In genomic region chr5:67550257-67550656, GRCm38 (mm10) we compare ENCODE assay signal across 21 mouse cellular contexts. TPM values are rescaled to one million over a fixed set of nuclear protein-coding genes. Genes with fewer than 3 reads are reported as not detected.
A peak's percentile ranks its signal among the peaks of the same experiment; 100 is the strongest.
DNase-seq lines count a peak whose midpoint lies in the region; TF ChIP-seq lines count a peak whose summit lies in the region.
"Had no signal": no experiment of that assay in that cellular context is flagged by ENCODE, and none has a peak within 500 bp of the region (broad histone marks: within the 10 kb centered on the region; RNA-seq: fewer than 3 reads in every experiment).

No protein-coding gene starts in this region.

- TF ChIP-seq EP300 in MEL (IDR thresholded peaks at IDR 0.05; ENCODE audit: low read depth in 1 of 2, low read length in 2 of 2) = no peak

- no peak for DNase-seq in gastrocnemius, adult 2 months
- DNase-seq in gastrocnemius, postnatal 25 days = no peak
- no peak for DNase-seq in layer of hippocampus, adult 2 months (ENCODE audit: low spot score in 2 of 2)
- DNase-seq in layer of hippocampus, postnatal 10 days (ENCODE audit: low spot score in 2 of 2) = no peak
- no peak for DNase-seq in MEL (ENCODE audit: low read depth, low spot score)
- DNase-seq in c-Kit-positive CD71-positive TER-119-positive erythroid progenitor cells, embryonic 14.5 days (ENCODE audit: low spot score) = peak; percentile 8
- DNase-seq in left cerebral cortex, adult 2 months (ENCODE audit: extremely low spot score in 1 of 2, low spot score in 2 of 2) = no peak
- DNase-seq in lung, adult 18-20 months = no peak
- DNase-seq: adrenal gland, postnatal 14 days; cerebellum, adult 8-10 months; cerebellum, postnatal 14 days; gastrocnemius, postnatal 10 days; heart, postnatal 10 days; kidney, adult 9 months had no signal

- no peak overlapping the region for H3K9ac ChIP-seq in MEL (ENCODE audit: control insufficient read depth, low read depth, low read length, poor library complexity, severe bottlenecking)
- H3K9ac ChIP-seq: embryonic facial prominence, embryonic 12.5 days; forebrain, embryonic 15.5 days; hindbrain, embryonic 13.5 days; intestine, embryonic 15.5 days had no signal

- 0 out of 2 replicates have a peak, but pooled peaks have one; percentile 2 for TF ChIP-seq CTCF in gastrocnemius, adult 2 months (IDR thresholded peaks at IDR 0.05)
- TF ChIP-seq CTCF in layer of hippocampus, adult 2 months (conservative IDR thresholded peaks at IDR 0.05) = peak; percentile 22; the same call in 1 of the 2 replicates
- TF ChIP-seq CTCF in MEL (IDR thresholded peaks at IDR 0.05 in 2 of 3, conservative IDR thresholded peaks at IDR 0.05 in 1 of 3; ENCODE audit: control insufficient read depth in 1 of 3, insufficient read depth in 1 of 3, low read depth in 2 of 3, low read length in 3 of 3, poor library complexity in 1 of 3, severe bottlenecking in 1 of 3) = peak; percentile 25 to 46 (median 43); a peak in 5 of 6 replicates
- TF ChIP-seq CTCF in left cerebral cortex, adult 2 months (IDR thresholded peaks at IDR 0.05) = no peak; the same call in 1 of the 2 replicates

- no peak overlapping the region for H3K4me3 ChIP-seq in gastrocnemius, adult 2 months
- H3K4me3 ChIP-seq in layer of hippocampus, adult 2 months = no peak overlapping the region
- H3K4me3 ChIP-seq in MEL (ENCODE audit: control insufficient read depth in 1 of 2, insufficient read depth in 1 of 2, low read depth in 2 of 2, low read length in 2 of 2) = no peak overlapping the region
- H3K4me3 ChIP-seq in left cerebral cortex, adult 2 months = no peak overlapping the region
- H3K4me3 ChIP-seq: embryonic facial prominence, embryonic 12.5 days; forebrain, embryonic 15.5 days; heart, embryonic 10.5 days; hindbrain, embryonic 13.5 days; intestine, embryonic 15.5 days had no signal

- no peaks in the 10 kb centered on the region for H3K4me1 ChIP-seq in MEL (ENCODE audit: control insufficient read depth in 1 of 2, insufficient read depth in 2 of 2, low read length in 2 of 2)
- H3K4me1 ChIP-seq: embryonic facial prominence, embryonic 12.5 days; forebrain, embryonic 15.5 days; heart, embryonic 10.5 days; hindbrain, embryonic 13.5 days; intestine, embryonic 15.5 days had no signal

- H3K79me2 ChIP-seq in MEL (ENCODE audit: control insufficient read depth, insufficient read depth, low read length, poor library complexity) = no peaks in the 10 kb centered on the region

- no peaks in the 10 kb centered on the region for H3K9me3 ChIP-seq in MEL (replicated peaks; ENCODE audit: insufficient read depth, low read length)
- H3K9me3 ChIP-seq: embryonic facial prominence, embryonic 12.5 days; forebrain, embryonic 15.5 days; heart, embryonic 10.5 days; hindbrain, embryonic 13.5 days; intestine, embryonic 15.5 days had no signal

- H3K27ac ChIP-seq in gastrocnemius, adult 2 months = no peak overlapping the region
- no peak overlapping the region for H3K27ac ChIP-seq in layer of hippocampus, adult 2 months
- H3K27ac ChIP-seq in MEL (ENCODE audit: control insufficient read depth, low read depth, low read length) = no peak overlapping the region
- no peak overlapping the region for H3K27ac ChIP-seq in left cerebral cortex, adult 2 months
- H3K27ac ChIP-seq: embryonic facial prominence, embryonic 12.5 days; forebrain, embryonic 15.5 days; heart, embryonic 10.5 days; hindbrain, embryonic 13.5 days; intestine, embryonic 15.5 days had no signal

- H3K27me3 ChIP-seq in MEL (ENCODE audit: control insufficient read depth in 1 of 2, insufficient read depth in 2 of 2, low read length in 2 of 2) = no peaks in the 10 kb centered on the region
- H3K27me3 ChIP-seq: CH12.LX; embryonic facial prominence, embryonic 12.5 days; forebrain, embryonic 15.5 days; hindbrain, embryonic 13.5 days; intestine, embryonic 15.5 days had no signal

- no peak for TF ChIP-seq RAD21 in MEL (IDR thresholded peaks at IDR 0.05; ENCODE audit: low read depth, low read length)

- TF ChIP-seq POLR2A in MEL (IDR thresholded peaks at IDR 0.05; ENCODE audit: control insufficient read depth in 1 of 2, insufficient read depth in 1 of 2, low read depth in 1 of 2, low read length in 2 of 2, poor library complexity in 1 of 2) = no peak

- intact Hi-C loops in gastrocnemius, adult 2 months (cut with DNase I) = no loop called here
- intact Hi-C loops in left cerebral cortex, adult 2 months (cut with DNase I) = no loop called here

- no peaks in the 10 kb centered on the region for H3K36me3 ChIP-seq in MEL (ENCODE audit: control insufficient read depth in 1 of 2, insufficient read depth in 2 of 2, low read length in 2 of 2)
- H3K36me3 ChIP-seq: embryonic facial prominence, embryonic 12.5 days; forebrain, embryonic 15.5 days; heart, embryonic 10.5 days; hindbrain, embryonic 13.5 days; intestine, embryonic 15.5 days had no signal

TF ChIP-seq in MEL, 35 proteins besides CTCF, POLR2A, EP300 and RAD21:
- TF ChIP-seq SIN3A (IDR thresholded peaks at IDR 0.05; ENCODE audit: low read length) (no peak), MAX (IDR thresholded peaks at IDR 0.05; ENCODE audit: low read length) (no peak), GATA1 (IDR thresholded peaks at IDR 0.05; ENCODE audit: low read depth, low read length) (no peak), SMC3 (IDR thresholded peaks at IDR 0.05; ENCODE audit: low read depth, low read length) (no peak), NRF1 (IDR thresholded peaks at IDR 0.05; ENCODE audit: insufficient read depth, low read depth, low read length, poor library complexity, severe bottlenecking) (no peak), CHD1 (IDR thresholded peaks at IDR 0.05; ENCODE audit: low read depth, low read length) (no peak), GABPA (IDR thresholded peaks at IDR 0.05; ENCODE audit: low read depth, low read length) (no peak), TAL1 (IDR thresholded peaks at IDR 0.05; ENCODE audit: low read length) (no peak), TBP (IDR thresholded peaks at IDR 0.05; ENCODE audit: low read depth, low read length) (no peak), ZKSCAN1 (IDR thresholded peaks at IDR 0.05; ENCODE audit: low read depth, low read length) (no peak), ZMIZ1 (IDR thresholded peaks at IDR 0.05; ENCODE audit: low read depth, low read length) (no peak), MYB (IDR thresholded peaks at IDR 0.05; ENCODE audit: low read depth, low read length) (no peak), POLR2AphosphoS2 (IDR thresholded peaks at IDR 0.05; ENCODE audit: low read length) (no peak), TCF12 (IDR thresholded peaks at IDR 0.05; ENCODE audit: low read depth, low read length) (no peak), ELF1 (IDR thresholded peaks at IDR 0.05; ENCODE audit: low read depth, low read length) (no peak), ZNF384 (IDR thresholded peaks at IDR 0.05; ENCODE audit: low read depth, low read length) (no peak), MAFK (IDR thresholded peaks at IDR 0.05; ENCODE audit: borderline replicate concordance, low read depth, low read length) (no peak), USF1 (IDR thresholded peaks at IDR 0.05; ENCODE audit: low read depth, low read length) (no peak), USF2 (IDR thresholded peaks at IDR 0.05; ENCODE audit: borderline replicate concordance in 1 of 2, insufficient read depth in 1 of 2, low read depth in 1 of 2, low read length in 2 of 2) (no peak), ETS1 (IDR thresholded peaks at IDR 0.05; ENCODE audit: low read depth, low read length) (no peak)

RNA-seq across cellular contexts. Expression of gene Shisa3, which starts 57.4 kb away (rescaled TPM):
- 1 to 10 TPM; 1.2 to 1.4 TPM for total RNA-seq in gastrocnemius, adult 2 months (2021)
- 1 to 10 TPM in 1 of 2 experiments, under 1 TPM in 1; 0.94 to 1.9 TPM for total RNA-seq in gastrocnemius, postnatal 25 days (2021)
- total RNA-seq in layer of hippocampus, adult 2 months (2021) = 1 to 10 TPM in 1 of 2 experiments, under 1 TPM in 1; 0.52 to 1.2 TPM
- under 1 TPM; 0.42 to 0.48 TPM for total RNA-seq in layer of hippocampus, postnatal 10 days (2021)
- not detected in 2 replicates for total RNA-seq in MEL (2012; rRNA removed)
- polyA plus RNA-seq in MEL (2012; ENCODE audit: insufficient read depth in 1 of 2, insufficient read length in 2 of 2, low read depth in 1 of 2, low replicate concordance in 2 of 2, missing spikeins in 1 of 2) = under 1 TPM in 1 of 2 experiments, not detected in 1; 0.06 TPM
- 1 to 10 TPM in 1 of 2 experiments, under 1 TPM in 1; 0.87 to 1.1 TPM for total RNA-seq in left cerebral cortex, adult 2 months (2021)
- total RNA-seq: CH12.LX; common myeloid progenitor, adult 5-6 weeks had no signal
